Mouse (Mus musculus) thymus, postnatal 4 days (tissue): ENCODE results near the gene Cxxc4.

Experiments used
- DNase-seq: peaks from one replicate; pipeline ENCODE4 v3.0.0; 2021

The Cxxc4 gene

DNA sequence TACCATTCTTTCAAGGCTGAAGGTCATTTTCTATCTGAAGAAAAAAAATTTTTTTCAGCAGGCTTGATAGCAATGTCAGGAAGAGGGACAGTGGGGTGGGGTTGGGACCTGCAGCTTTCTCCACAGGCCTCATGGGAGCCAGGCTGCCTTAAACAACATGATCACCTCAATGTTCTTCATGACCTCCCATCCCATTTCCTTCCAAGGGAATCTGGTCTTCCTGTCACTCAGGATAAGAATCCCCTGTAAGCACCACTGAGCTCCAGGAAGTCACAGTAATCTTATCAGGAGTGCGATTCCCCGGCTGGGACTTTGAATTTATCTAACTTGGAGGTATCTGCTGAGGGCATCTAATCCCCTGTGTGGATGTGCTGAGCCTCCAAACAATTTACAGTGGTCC, 17.9 kb downstream of the Cxxc4 start:
- no peak for DNase-seq

DNA sequence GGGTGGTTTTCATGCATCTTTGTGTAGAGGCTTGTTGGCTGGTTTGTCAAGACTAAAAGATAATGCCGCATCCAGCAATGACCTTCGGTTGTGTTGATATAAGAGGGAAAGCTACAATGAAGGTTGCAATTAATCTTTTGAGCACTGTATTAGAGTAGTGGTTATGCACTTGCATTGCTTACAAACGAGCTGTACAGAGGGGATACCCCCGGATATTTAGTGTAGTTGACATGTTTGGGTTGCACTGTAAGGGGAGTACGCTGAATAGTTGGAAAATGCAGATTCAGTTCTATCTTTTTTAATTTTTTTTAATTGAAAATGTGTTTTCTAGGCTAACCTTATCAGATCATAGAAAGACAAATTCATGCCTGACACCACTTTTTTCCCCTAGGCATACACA, 22.4 kb downstream of the Cxxc4 start:
- no peak for DNase-seq

DNA sequence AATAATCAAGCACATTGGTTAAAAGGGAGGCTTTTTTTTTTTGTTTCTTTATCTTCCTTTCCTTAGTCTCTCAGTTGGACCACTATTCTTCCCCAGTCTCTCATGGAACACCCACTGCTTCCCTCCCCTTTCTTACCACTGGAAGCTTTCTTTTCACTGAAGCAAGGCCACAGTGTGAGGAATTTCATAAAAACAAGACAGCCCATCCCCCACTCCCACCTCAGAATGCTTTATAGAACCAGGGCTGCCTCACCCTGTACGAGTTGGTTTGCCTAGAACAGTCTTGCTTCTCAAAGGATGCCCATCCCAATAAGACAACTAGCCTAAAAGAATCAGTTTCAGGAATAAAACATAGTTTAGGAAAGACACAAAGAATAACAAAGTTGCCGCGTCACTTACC, 23.0 kb downstream of the Cxxc4 start:
- no peak for DNase-seq

DNA sequence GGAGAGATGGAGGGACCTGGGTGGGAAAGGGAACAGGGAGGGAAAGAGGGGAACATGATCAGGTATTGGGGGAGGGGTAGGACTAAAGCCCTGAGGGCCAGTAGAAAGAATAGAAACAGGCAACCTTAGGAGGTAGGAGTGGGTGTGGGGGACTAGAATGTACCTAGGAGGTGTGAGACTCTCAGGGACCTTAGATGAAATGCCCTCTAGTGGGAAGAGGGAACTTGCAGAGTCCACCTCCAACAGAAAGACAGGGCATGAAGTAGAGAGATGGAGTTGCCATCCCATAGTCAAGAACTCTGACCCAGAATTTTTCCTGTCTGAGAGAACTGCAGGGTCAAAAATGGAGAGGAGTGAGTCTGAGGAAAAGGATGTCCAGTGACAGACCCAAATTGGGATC, 43.4 kb downstream of the Cxxc4 start:
- DNase-seq: no peak

DNA sequence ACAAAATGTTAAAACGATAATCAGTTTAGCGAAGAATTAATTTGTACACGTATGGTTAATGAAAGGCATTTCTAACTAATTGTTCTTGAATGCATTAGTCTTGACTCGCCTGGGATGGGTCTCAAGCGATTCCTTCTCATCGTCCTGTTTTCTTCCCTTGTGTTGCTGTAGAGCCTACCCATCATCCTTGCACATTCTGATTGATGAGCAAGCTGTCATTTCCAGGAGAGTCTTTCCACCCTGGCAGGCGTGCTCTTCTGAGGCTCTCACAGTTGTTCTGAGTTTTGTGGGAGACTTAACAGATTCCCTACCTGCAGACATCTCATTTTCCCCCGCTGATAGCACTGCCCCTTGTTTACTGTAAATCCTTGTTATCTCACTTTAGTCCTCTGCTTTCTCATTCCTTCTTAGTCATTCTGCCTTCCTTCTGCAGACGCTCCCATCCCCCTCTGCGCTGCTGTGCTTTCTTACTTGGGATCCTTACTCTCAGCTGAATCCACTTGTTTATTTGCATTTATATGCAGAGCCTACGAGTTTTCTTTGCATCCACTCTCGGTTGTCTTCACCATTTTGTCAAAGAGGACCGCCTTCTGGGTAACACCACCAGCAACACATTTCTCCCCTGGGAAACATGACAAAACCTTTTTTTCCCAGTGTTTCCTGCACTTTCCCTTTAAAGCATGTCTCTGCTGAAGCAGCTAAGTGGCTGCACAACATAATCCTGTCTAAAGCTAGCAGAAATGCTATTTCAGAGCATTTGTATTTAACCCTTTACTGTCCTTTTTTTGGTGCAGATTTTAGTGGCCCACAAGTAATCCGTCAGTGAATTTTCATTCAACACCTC, 45.5 kb downstream of the Cxxc4 start:
- no peak for DNase-seq

DNA sequence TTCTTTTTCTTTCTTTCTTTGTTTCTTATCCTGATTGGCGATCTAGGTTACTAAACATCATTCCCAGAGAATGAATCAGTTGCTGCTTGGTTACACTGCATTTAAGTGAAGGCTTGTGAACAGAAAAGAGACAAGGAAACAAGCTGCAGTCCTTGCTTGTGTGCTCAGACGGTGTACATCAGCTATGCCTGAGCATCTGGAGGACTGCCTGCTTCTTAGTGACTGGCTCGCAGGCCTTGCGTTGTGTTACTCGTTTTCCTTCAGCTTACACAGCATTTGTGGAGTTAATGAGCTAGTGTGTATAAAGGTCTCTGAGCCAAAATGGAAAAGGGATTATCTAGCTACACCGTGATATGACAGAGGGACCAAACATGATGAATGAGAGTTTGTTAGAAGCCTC, 58.9 kb downstream of the Cxxc4 start:
- DNase-seq: no peak

DNA sequence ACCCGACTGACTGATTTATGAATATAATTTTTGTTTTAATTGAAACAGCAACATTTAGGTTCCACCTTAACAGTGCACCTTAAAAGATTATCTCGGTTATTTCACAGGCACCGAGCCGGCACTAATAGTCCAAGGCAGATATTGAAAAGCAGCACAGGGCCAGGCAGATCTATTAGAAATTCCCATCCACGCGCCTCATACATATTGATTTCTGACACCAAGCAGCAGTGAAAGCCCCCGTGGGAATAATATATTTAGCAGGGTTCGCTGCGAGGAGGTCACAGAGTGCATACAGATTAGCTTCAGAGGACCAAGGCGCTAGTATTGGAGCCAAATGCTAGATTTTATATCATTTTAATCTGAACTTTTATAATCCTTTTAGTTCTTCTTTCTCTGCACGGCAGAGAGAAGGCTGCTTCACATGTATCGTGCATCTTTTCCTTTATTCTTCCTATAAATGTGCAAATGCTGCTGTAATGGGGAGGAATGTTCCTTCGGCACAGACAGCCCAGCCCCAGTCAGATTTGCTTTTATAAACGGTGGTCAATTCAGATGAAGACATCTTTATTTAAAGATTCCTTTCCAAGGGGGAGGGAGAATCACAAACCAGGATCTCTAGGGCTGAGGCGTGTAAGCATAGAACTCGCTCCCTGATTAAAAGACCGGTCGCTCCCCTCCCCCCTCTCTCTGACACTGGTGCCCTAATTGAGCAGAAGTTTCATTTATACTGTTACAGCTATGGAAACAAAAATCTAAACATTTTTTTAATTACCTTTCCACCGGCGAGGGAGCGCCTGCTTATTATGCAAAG, 66.6 kb downstream of the Cxxc4 start:
- DNase-seq: no peak

DNA sequence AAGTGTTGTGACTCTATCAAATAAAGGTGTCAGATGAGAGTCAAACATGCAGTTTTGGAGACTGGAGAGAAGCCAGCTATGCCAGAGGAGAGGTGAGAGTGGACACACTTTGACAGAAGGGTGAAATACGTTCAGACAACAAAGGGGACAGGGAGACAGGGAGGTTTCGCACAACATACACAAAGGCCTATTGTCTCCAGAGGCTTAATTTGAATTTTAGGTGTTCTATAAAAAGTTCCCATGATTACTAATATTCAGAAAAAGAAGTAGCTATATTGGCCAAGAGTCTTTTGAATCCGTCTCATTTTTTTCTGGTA, 67.2 kb downstream of the Cxxc4 start:
- no peak for DNase-seq

DNA sequence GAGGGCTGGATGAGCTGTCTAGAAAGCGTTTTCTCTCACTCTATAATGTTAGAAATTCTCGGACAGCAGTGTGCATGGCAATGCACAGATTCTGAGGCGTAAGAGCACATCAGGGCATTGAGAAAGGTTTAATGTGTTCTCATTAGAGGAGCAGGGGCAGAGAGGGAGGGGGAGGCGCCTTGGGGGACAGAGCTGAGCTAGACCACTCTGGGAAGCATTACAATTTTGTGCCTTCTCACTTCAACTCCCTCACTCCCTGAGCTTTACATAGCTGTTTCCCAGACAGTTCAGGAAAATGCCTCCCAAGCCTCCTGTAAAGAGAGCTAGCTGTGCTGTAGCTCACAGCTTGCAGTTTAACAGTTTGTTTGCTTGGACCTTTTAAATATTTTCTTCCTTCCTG, 70.2 kb downstream of the Cxxc4 start:
- DNase-seq: no peak

DNA sequence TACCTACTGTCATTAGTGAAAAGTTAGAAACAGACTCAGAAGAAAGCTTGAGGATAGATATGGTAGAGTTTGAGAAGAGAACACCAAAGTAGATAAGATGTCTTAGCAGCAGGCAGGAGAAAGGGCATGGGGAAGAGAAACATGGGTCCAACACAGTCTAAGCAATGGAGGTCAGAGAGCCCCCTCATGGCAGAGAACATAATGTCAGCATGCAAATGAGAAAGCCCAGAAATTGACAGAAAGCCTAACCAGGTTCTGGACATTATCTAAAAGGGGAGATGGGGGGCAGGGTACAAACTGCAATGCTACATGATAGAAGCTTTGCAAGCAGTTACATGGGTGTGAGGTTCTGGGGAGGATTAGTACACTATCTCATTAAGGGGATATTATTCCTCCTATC, 71.5 kb downstream of the Cxxc4 start:
- DNase-seq: no peak
